Mouse (Mus musculus): ENCODE data around the gene Abhd13.
A peak's percentile ranks its signal among the peaks of the same experiment; 100 is the strongest.

Abhd13 gene

GRCm38 (mm10) chr8:10016252-10016651, 38.7 kb downstream of the Abhd13 start:
- no peak for DNase-seq (ENCODE audit: low read depth, low spot score)

- peak; percentile 1 for DNase-seq (ENCODE audit: low read depth, low spot score)
Measured at GRCm38 (mm10) chr8:10017231-10017630, 39.7 kb downstream of the Abhd13 start.

DNA sequence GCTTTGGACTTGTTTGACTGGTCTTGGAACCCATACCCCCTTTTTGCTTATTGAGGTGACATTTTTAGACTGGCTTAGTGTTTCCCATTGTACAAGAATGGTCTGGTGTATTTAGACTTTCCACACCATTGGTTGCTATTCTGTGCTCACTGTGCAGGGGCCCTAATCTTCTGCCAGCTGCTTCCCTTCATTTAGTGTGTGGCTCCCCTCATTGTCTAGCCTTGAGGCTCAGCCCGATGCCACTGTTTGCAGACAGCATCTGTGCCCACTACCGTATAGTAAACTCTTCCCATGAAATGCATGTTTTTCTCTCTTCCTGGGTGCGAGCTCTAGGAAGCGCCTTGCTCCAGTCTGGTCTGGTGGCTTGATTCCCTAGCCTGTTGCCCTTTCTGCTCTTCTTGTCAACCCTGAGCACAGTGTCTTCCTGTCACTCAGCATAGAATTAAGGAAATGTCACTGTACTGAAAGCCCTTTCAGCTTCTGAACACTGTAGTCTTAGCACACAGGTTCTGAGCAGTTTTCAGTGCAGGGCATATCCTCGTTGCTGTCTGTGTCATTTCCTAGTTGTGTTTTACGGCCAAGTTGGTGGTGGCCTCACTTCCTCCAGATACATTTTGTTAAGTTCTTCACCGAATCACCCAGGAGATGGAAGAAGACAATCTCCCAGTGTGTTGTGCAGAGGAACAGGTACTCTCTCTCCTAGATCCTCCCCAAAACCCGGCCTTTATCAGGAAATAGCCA, 53.0 kb downstream of the Abhd13 start:
- DNase-seq (ENCODE audit: low read depth, low spot score) = no peak

DNA sequence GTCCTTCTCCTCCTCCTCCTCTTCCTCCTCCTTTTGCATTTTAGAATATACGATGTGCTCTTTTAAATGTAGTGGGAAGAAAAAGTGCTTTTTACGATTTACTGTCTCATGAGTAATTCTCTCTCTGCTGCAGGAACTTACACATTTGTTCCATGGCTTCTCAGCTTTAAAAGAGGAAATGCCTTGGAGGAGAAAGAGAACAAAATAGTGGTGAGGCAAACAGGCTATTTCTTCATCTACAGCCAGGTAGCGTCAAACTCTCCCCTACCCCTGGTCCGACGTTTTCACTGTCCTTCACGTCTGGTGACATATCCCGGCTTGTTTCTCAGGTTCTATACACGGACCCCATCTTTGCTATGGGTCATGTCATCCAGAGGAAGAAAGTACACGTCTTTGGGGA, 53.7 kb downstream of the Abhd13 start:
- no peak for DNase-seq (ENCODE audit: low read depth, low spot score)

- no peak for DNase-seq (ENCODE audit: low read depth, low spot score)
Measured at GRCm38 (mm10) chr8:10040866-10041265, 63.4 kb downstream of the Abhd13 start.
